Mouse (Mus musculus): ENCODE data around the gene Neil3.

Neil3 gene

GRCm38 (mm10) chr8:53638495-53639171 is at the start of gene Neil3:
Neil3 (minus strand) TSS chr8:53639065.
- 5% methylated on average over 26 of the region's 26 CpGs for WGBS

GRCm38 (mm10) chr8:53680846-53681245 is 42.0 kb upstream of the Neil3 start:
- WGBS = 8% methylated on average over 12 of the region's 12 CpGs

- WGBS = 41% methylated on average over 4 of the region's 4 CpGs
Observed at GRCm38 (mm10) chr8:53663946-53664345, 25.1 kb upstream of the Neil3 start.

- 78% methylated on average over 3 of the region's 3 CpGs for WGBS
Observed at GRCm38 (mm10) chr8:53661436-53661835, 22.6 kb upstream of the Neil3 start.

GRCm38 (mm10) chr8:53630618-53631017 is 8.2 kb downstream of the Neil3 start:
- WGBS = 86% methylated on average over 4 of the region's 4 CpGs

- 78% methylated on average over 4 of the region's 4 CpGs for WGBS
Observed at GRCm38 (mm10) chr8:53628864-53629415, 9.9 kb downstream of the Neil3 start.

GRCm38 (mm10) chr8:53623425-53623824 is 15.4 kb downstream of the Neil3 start:
- 82% methylated on average over 3 of the region's 3 CpGs for WGBS

GRCm38 (mm10) chr8:53619196-53619595 is 19.7 kb downstream of the Neil3 start:
- WGBS = 96% methylated on average over 3 of the region's 3 CpGs

- WGBS = 90% methylated on average over 8 of the region's 8 CpGs
Observed at GRCm38 (mm10) chr8:53614288-53614646, 24.6 kb downstream of the Neil3 start.

GRCm38 (mm10) chr8:53613577-53614287 is 25.1 kb downstream of the Neil3 start:
- WGBS = 96% methylated on average over 7 of the region's 7 CpGs

GRCm38 (mm10) chr8:53612297-53612696 is 26.6 kb downstream of the Neil3 start:
- WGBS = 75% methylated on average over 7 of the region's 7 CpGs

GRCm38 (mm10) chr8:53607040-53607439 is 31.8 kb downstream of the Neil3 start:
- 52% methylated on average over 3 of the region's 3 CpGs for WGBS

GRCm38 (mm10) chr8:53604906-53605305 is 34.0 kb downstream of the Neil3 start:
- 93% methylated on average over 5 of the region's 5 CpGs for WGBS

GRCm38 (mm10) chr8:53603672-53604071 is 35.2 kb downstream of the Neil3 start:
- WGBS = 92% methylated on average over 4 of the region's 4 CpGs

- WGBS = 83% methylated on average over 3 of the region's 3 CpGs
Observed at GRCm38 (mm10) chr8:53600826-53601225, 38.0 kb downstream of the Neil3 start.

GRCm38 (mm10) chr8:53600025-53600811 is 38.6 kb downstream of the Neil3 start:
- WGBS = 73% methylated on average over 11 of the region's 11 CpGs

GRCm38 (mm10) chr8:53598101-53598500 is 40.8 kb downstream of the Neil3 start:
- WGBS = 91% methylated on average over 1 of the region's 1 CpGs

- 94% methylated on average over 2 of the region's 2 CpGs for WGBS
Observed at GRCm38 (mm10) chr8:53591777-53592176, 47.1 kb downstream of the Neil3 start.

- WGBS = 66% methylated on average over 2 of the region's 2 CpGs
Observed at GRCm38 (mm10) chr8:53573600-53573999, 65.3 kb downstream of the Neil3 start.

GRCm38 (mm10) chr8:53566223-53566622 is 72.6 kb downstream of the Neil3 start:
- 78% methylated on average over 6 of the region's 6 CpGs for WGBS

- WGBS = 73% methylated on average over 10 of the region's 10 CpGs
Observed at GRCm38 (mm10) chr8:53562441-53563040, 76.3 kb downstream of the Neil3 start.

GRCm38 (mm10) chr8:53539585-53539984 is 99.3 kb downstream of the Neil3 start:
- WGBS = 58% methylated on average over 2 of the region's 2 CpGs
